Mouse (Mus musculus) T-helper 1 cell (primary cell): Measurements from ENCODE around the gene Srrm4.
"Not testable (repeated sequence)": the region's sequence is repeated elsewhere in the genome, so short reads cannot be mapped to it uniquely, and the experiment has no call there.

Experiments
- in situ Hi-C: fragments of 300-600 bp; cut with MboI, MseI; formaldehyde crosslinking; loops from one replicate; pipeline ENCODE4 v1.15.1; 2025; ENCODE audit warnings: high pct_unique_total_duplicates

Gene Srrm4

GRCm38 (mm10) chr5:116443459-116443940, 148.1 kb downstream of the Srrm4 start:
- in situ Hi-C loops = no loop called here

GRCm38 (mm10) chr5:116442697-116443458, 148.7 kb downstream of the Srrm4 start:
- in situ Hi-C loops = no loop called here

GRCm38 (mm10) chr5:116440251-116440650, 151.4 kb downstream of the Srrm4 start:
- in situ Hi-C loops = no loop called here

- in situ Hi-C loops = no loop called here
Observed at GRCm38 (mm10) chr5:116438328-116438727, 153.3 kb downstream of the Srrm4 start.

GRCm38 (mm10) chr5:116436117-116436516, 155.5 kb downstream of the Srrm4 start:
- in situ Hi-C loops = no loop called here

- in situ Hi-C loops = no loop called here
Observed at GRCm38 (mm10) chr5:116434976-116435850, 156.4 kb downstream of the Srrm4 start.

- in situ Hi-C loops = no loop called here
Observed at GRCm38 (mm10) chr5:116432871-116433270, 158.7 kb downstream of the Srrm4 start.

- in situ Hi-C loops = no loop called here
Observed at GRCm38 (mm10) chr5:116426701-116427100, 164.9 kb downstream of the Srrm4 start.

- in situ Hi-C loops = not testable (repeated sequence)
Observed at GRCm38 (mm10) chr5:116425709-116426108, 165.9 kb downstream of the Srrm4 start.

- in situ Hi-C loops = no loop called here
Observed at GRCm38 (mm10) chr5:116425273-116425672, 166.3 kb downstream of the Srrm4 start.

- in situ Hi-C loops = loop anchor here (5.0 kb wide), 1 partner anchor 1279 kb away; no protein-coding TSS in a partner anchor
Observed at GRCm38 (mm10) chr5:116423746-116424145, 167.9 kb downstream of the Srrm4 start.

GRCm38 (mm10) chr5:116422699-116423201, 168.9 kb downstream of the Srrm4 start, which contains the start of gene Hspb8:
Gene Hspb8, minus strand, starts transcription at chr5:116422864.
- in situ Hi-C loops = loop anchor here (5.0 kb wide), 1 partner anchor 1280 kb away; no protein-coding TSS in a partner anchor

GRCm38 (mm10) chr5:116421791-116422481, 169.7 kb downstream of the Srrm4 start:
- in situ Hi-C loops = loop anchor here (5.0 kb wide), 1 partner anchor 1280 kb away; no protein-coding TSS in a partner anchor

- in situ Hi-C loops = loop anchor here (5.0 kb wide), 1 partner anchor 1282 kb away; no protein-coding TSS in a partner anchor
Observed at GRCm38 (mm10) chr5:116420759-116421225, 170.8 kb downstream of the Srrm4 start.

GRCm38 (mm10) chr5:116420213-116420612, 171.4 kb downstream of the Srrm4 start:
- in situ Hi-C loops = loop anchor here (5.0 kb wide), 1 partner anchor 1282 kb away; no protein-coding TSS in a partner anchor

GRCm38 (mm10) chr5:116419322-116420045, 172.1 kb downstream of the Srrm4 start:
- in situ Hi-C loops = loop anchor here (5.0 kb wide), 1 partner anchor 1283 kb away; no protein-coding TSS in a partner anchor

GRCm38 (mm10) chr5:116416208-116416607, 175.4 kb downstream of the Srrm4 start:
- in situ Hi-C loops = no loop called here

GRCm38 (mm10) chr5:116409689-116410590, 181.7 kb downstream of the Srrm4 start:
- in situ Hi-C loops = no loop called here

GRCm38 (mm10) chr5:116408965-116409364, 182.7 kb downstream of the Srrm4 start:
- in situ Hi-C loops = no loop called here
